Mouse (Mus musculus): Measurements from ENCODE around the gene Slc16a12.

DNA sequence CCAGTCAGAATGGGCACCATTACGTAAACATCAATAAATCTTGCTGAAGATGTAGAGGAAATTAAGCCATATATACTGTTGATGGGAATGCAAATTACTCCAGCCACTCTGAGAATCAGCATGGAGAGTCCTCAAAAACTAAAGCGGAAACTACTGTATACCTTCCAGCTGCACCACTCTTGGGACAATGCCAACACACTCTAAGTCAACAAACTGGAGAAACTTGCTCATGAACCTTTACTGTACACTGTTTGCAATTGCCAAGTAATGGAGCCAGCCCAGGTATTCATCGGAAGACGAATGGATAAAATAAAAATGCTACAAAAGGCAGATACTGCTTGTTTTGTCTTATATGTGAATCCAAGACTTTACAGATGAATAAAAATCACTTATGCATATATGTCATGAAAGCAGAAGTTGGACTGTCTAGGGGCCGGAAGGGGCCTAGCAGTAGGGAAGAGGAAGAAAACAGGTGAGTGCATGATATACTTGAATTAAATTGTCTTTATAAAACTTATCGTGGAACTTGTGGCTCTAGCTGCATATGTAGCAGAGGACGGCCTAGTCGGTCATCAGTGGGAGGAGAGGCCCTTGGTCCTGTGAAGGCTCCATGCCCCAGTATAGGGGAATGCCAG, 50.6 kb downstream of the Slc16a12 start:
- TF ChIP-seq POLR2A (IDR thresholded peaks at IDR 0.05; ENCODE audit: insufficient read depth, low read length) (no peak), CTCF (IDR thresholded peaks at IDR 0.05; ENCODE audit: low read depth, low read length) (no peak), EP300 (IDR thresholded peaks at IDR 0.05; ENCODE audit: insufficient read depth, low read depth, low read length) (no peak)

All from ES-Bruce4 (cell line).